Mouse (Mus musculus) left cerebral cortex, adult 18-20 months (tissue): ENCODE data around the gene Hoxc9. TPM values are rescaled to one million over a fixed set of nuclear protein-coding genes. Genes with fewer than 3 reads are reported as not detected.

Source experiments
- DNase-seq, 2 experiments: peaks; one replicate each; pipeline ENCODE4 v3.0.0; 2021 to 2022; ENCODE audit warnings: low spot score in 2 of 2, mixed read lengths in 1 of 2
- microRNA-seq, 2 experiments: library from miRNA; unstranded; fragments of <30 nt; microRNA quantifications; one replicate each; pipeline ENCODE4 v1.2.0; 2021
- total RNA-seq, 2 experiments: library from RNA; stranded (reverse); gene quantifications; 2 replicates each; pipeline ENCODE4 v1.2.3; 2021

The Hoxc9 gene
- total RNA-seq, 2 experiments from 2014 or later = not detected

- no peak for DNase-seq
Observed at GRCm38 (mm10) chr15:103015406-103016166, 39.3 kb downstream of the Hoxc9 start.

- DNase-seq = no peak
Observed at GRCm38 (mm10) chr15:103018636-103019035, 42.4 kb downstream of the Hoxc9 start, which contains the start of gene Hoxc4. TSS of gene Hoxc4 (plus strand) at chr15:103018934.

GRCm38 (mm10) chr15:103020899-103021418 is 44.7 kb downstream of the Hoxc9 start:
- no peak for DNase-seq

GRCm38 (mm10) chr15:103021544-103021943 is 45.3 kb downstream of the Hoxc9 start:
- DNase-seq = no peak

- DNase-seq = no peak
Observed at GRCm38 (mm10) chr15:103024131-103024530, 47.9 kb downstream of the Hoxc9 start.

- DNase-seq = no peak
Observed at GRCm38 (mm10) chr15:103027266-103028235, 51.3 kb downstream of the Hoxc9 start.

GRCm38 (mm10) chr15:103028916-103029512 is 52.8 kb downstream of the Hoxc9 start:
- DNase-seq = no peak

- no peak for DNase-seq
Observed at GRCm38 (mm10) chr15:103030142-103030541, 53.9 kb downstream of the Hoxc9 start.

- DNase-seq = no peak
Observed at GRCm38 (mm10) chr15:103032167-103032566, 55.9 kb downstream of the Hoxc9 start.

- no peak for DNase-seq
Observed at GRCm38 (mm10) chr15:103032646-103033575, 56.7 kb downstream of the Hoxc9 start.

GRCm38 (mm10) chr15:103034043-103034806 is 58.0 kb downstream of the Hoxc9 start:
- no peak for DNase-seq

Small RNAs within 50 kb of the gene (microRNA-seq; reads per million reads assigned to microRNA genes)
- gene Mir196a-2 (0 reads per million in 2 experiments), gene Mir615 (0.50 to 1.9 reads per million in 2 experiments)

Other genes starting within 250 kb of the Hoxc9 start
- gene Hoxc13, start 55.3 kb upstream of the Hoxc9 start, total RNA-seq = not detected
- gene Hoxc12, start 39.7 kb upstream of the Hoxc9 start, total RNA-seq = not detected
- not detected for gene Hoxc11, start 22.0 kb upstream of the Hoxc9 start, total RNA-seq
- not detected for gene Hoxc10, start 9.6 kb upstream of the Hoxc9 start, total RNA-seq
- not detected for gene Hoxc5, start 9.0 kb upstream of the Hoxc9 start, total RNA-seq
- not detected for gene Hoxc8, start 14.2 kb downstream of the Hoxc9 start, total RNA-seq
- not detected for gene Hoxc6, start 21.8 kb downstream of the Hoxc9 start, total RNA-seq
- not detected for gene Hoxc4, start 42.5 kb downstream of the Hoxc9 start, total RNA-seq
- gene Smug1, start 190.7 kb downstream of the Hoxc9 start, total RNA-seq = 10 to 100 TPM; 21.8 to 22.6 TPM